Mouse (Mus musculus): ENCODE results near the gene Gm17455. TPM values are rescaled to one million over a fixed set of nuclear protein-coding genes. Genes with fewer than 3 reads are reported as not detected.

Gm17455 gene
- not detected in 2 replicates for polyA plus RNA-seq (2015; fragmentation: Nextera tagmentation; extraction: Ambion mirVana)

- no peak within 1 kb of the TSS for H3K4me3 ChIP-seq (replicated peaks)
- DNase-seq: no peak
- no peaks in the 10 kb centered on the region for H3K36me3 ChIP-seq
- no peak for ATAC-seq (ENCODE audit: low read depth)
- H3K9me3 ChIP-seq (replicated peaks): no peaks in the 10 kb centered on the region
- 49% methylated on average over 7 of the region's 7 CpGs for WGBS (ENCODE audit: insufficient replicate concordance)
- no peak within 1 kb of the TSS for H3K4me2 ChIP-seq
- H3K4me1 ChIP-seq (replicated peaks): no peaks in the 10 kb centered on the region
- H3K9ac ChIP-seq: no peak within 1 kb of the TSS
- no peaks in the 10 kb centered on the region for H3K27me3 ChIP-seq
- H3K27ac ChIP-seq: no peak within 1 kb of the TSS
Measured at GRCm38 (mm10) chr10:60399449-60399848, at the start of gene Gm17455. Gm17455 (plus strand) TSS chr10:60399726.

GRCm38 (mm10) chr10:60350077-60350804 is 49.3 kb upstream of the Gm17455 start:
- DNase-seq: no peak
- Histone ChIP-seq H3K4me1 (replicated peaks) (peaks cover 69% of the 10 kb centered on the region), H3K9me3 (replicated peaks) (no peaks in the 10 kb centered on the region), H3K4me3 (replicated peaks) (peak overlapping the region; percentile 75), H3K36me3 (no peaks in the 10 kb centered on the region), H3K27me3 (no peaks in the 10 kb centered on the region), H3K4me2 (peak overlapping the region; percentile 90), H3K9ac (peak overlapping the region; percentile 87), H3K27ac (peak overlapping the region; percentile 94)
- ATAC-seq (ENCODE audit: low read depth): no peak
- WGBS (ENCODE audit: insufficient replicate concordance): 41% methylated on average over 5 of the region's 5 CpGs

GRCm38 (mm10) chr10:60350805-60351167 is 48.7 kb upstream of the Gm17455 start:
- H3K9ac ChIP-seq: peak overlapping the region; percentile 87

GRCm38 (mm10) chr10:60351248-60351647 is 48.3 kb upstream of the Gm17455 start:
- ATAC-seq (ENCODE audit: low read depth): no peak
- 31% methylated on average over 3 of the region's 3 CpGs for WGBS (ENCODE audit: insufficient replicate concordance)
- Histone ChIP-seq H3K27me3 (no peaks in the 10 kb centered on the region), H3K9ac (peak overlapping the region; percentile 36), H3K4me2 (peak overlapping the region; percentile 90), H3K9me3 (replicated peaks) (no peaks in the 10 kb centered on the region), H3K4me3 (replicated peaks) (0 out of 2 replicates have a peak overlapping the region, but pooled peaks have one; percentile 2), H3K36me3 (no peaks in the 10 kb centered on the region), H3K27ac (peak overlapping the region; percentile 68), H3K4me1 (replicated peaks) (peaks cover 64% of the 10 kb centered on the region)
- no peak for DNase-seq

More at GRCm38 (mm10) chr10:60350805-60351167, 48.7 kb upstream of the Gm17455 start:
- no peaks in the 10 kb centered on the region for H3K36me3 ChIP-seq
- H3K4me1 ChIP-seq (replicated peaks): peaks cover 69% of the 10 kb centered on the region
- H3K27me3 ChIP-seq: no peaks in the 10 kb centered on the region
- H3K4me3 ChIP-seq (replicated peaks): peak overlapping the region; percentile 75
- DNase-seq: peak; percentile 77
- H3K27ac ChIP-seq: peak overlapping the region; percentile 94
- WGBS (ENCODE audit: insufficient replicate concordance): 24% methylated on average over 3 of the region's 3 CpGs
- no peaks in the 10 kb centered on the region for H3K9me3 ChIP-seq (replicated peaks)
- peak overlapping the region; percentile 90 for H3K4me2 ChIP-seq
- ATAC-seq (ENCODE audit: low read depth): no peak

GRCm38 (mm10) chr10:60351761-60352455 is 47.6 kb upstream of the Gm17455 start:
- no peak overlapping the region; the same call in none of the 2 replicates for H3K4me2 ChIP-seq
- no peaks in the 10 kb centered on the region for H3K36me3 ChIP-seq
- ATAC-seq (ENCODE audit: low read depth): no peak; the same call in 1 of the 2 replicates
- H3K27me3 ChIP-seq: no peaks in the 10 kb centered on the region
- H3K4me3 ChIP-seq (replicated peaks): no peak overlapping the region
- no peak for DNase-seq
- H3K9me3 ChIP-seq (replicated peaks): no peaks in the 10 kb centered on the region
- peak overlapping the region; percentile 68 for H3K27ac ChIP-seq
- WGBS (ENCODE audit: insufficient replicate concordance): 39% methylated on average over 7 of the region's 7 CpGs
- H3K9ac ChIP-seq: peak overlapping the region; percentile 36; the same call in 1 of the 2 replicates
- H3K4me1 ChIP-seq (replicated peaks): peaks cover 58% of the 10 kb centered on the region

GRCm38 (mm10) chr10:60353241-60354002 is 46.1 kb upstream of the Gm17455 start:
- Histone ChIP-seq H3K4me1 (replicated peaks) (peaks cover 43% of the 10 kb centered on the region), H3K27ac (no peak overlapping the region)

GRCm38 (mm10) chr10:60354003-60354325 is 45.6 kb upstream of the Gm17455 start:
- 80% methylated on average over 4 of the region's 4 CpGs for WGBS (ENCODE audit: insufficient replicate concordance)
- no peak for ATAC-seq (ENCODE audit: low read depth)
- no peak overlapping the region for H3K27ac ChIP-seq
- no peaks in the 10 kb centered on the region for H3K27me3 ChIP-seq
- H3K9ac ChIP-seq: no peak overlapping the region
- no peak overlapping the region for H3K4me2 ChIP-seq
- H3K36me3 ChIP-seq: peaks cover 2% of the 10 kb centered on the region
- no peak overlapping the region for H3K4me3 ChIP-seq (replicated peaks)
- DNase-seq: no peak
- peaks cover 37% of the 10 kb centered on the region for H3K4me1 ChIP-seq (replicated peaks)
- H3K9me3 ChIP-seq (replicated peaks): no peaks in the 10 kb centered on the region

More at GRCm38 (mm10) chr10:60353241-60354002, 46.1 kb upstream of the Gm17455 start:
- WGBS (ENCODE audit: insufficient replicate concordance): 70% methylated on average over 4 of the region's 5 CpGs
- no peaks in the 10 kb centered on the region for H3K9me3 ChIP-seq (replicated peaks)
- ATAC-seq (ENCODE audit: low read depth) (no peak), DNase-seq (no peak)
- H3K27me3 ChIP-seq: no peaks in the 10 kb centered on the region
- H3K4me3 ChIP-seq (replicated peaks): no peak overlapping the region
- no peaks in the 10 kb centered on the region; the same call in 1 of the 2 replicates for H3K36me3 ChIP-seq
- no peak overlapping the region for H3K9ac ChIP-seq
- H3K4me2 ChIP-seq: no peak overlapping the region

- Histone ChIP-seq H3K9ac (no peak overlapping the region), H3K27me3 (no peaks in the 10 kb centered on the region), H3K36me3 (peaks cover 12% of the 10 kb centered on the region), H3K4me1 (replicated peaks) (peaks cover 26% of the 10 kb centered on the region), H3K9me3 (replicated peaks) (no peaks in the 10 kb centered on the region), H3K4me3 (replicated peaks) (no peak overlapping the region), H3K27ac (no peak overlapping the region), H3K4me2 (no peak overlapping the region)
- no peak for ATAC-seq (ENCODE audit: low read depth)
- DNase-seq: no peak
- 70% methylated on average over 11 of the region's 11 CpGs for WGBS (ENCODE audit: insufficient replicate concordance)
Measured at GRCm38 (mm10) chr10:60354881-60355677, 44.4 kb upstream of the Gm17455 start.

- H3K27me3 ChIP-seq: no peaks in the 10 kb centered on the region
- no peak overlapping the region for H3K27ac ChIP-seq
- 78% methylated on average over 4 of the region's 4 CpGs for WGBS (ENCODE audit: insufficient replicate concordance)
- no peak for DNase-seq
- no peaks in the 10 kb centered on the region for H3K9me3 ChIP-seq (replicated peaks)
- H3K4me3 ChIP-seq (replicated peaks): no peak overlapping the region
- peaks cover 12% of the 10 kb centered on the region for H3K36me3 ChIP-seq
- no peak overlapping the region for H3K4me2 ChIP-seq
- peaks cover 14% of the 10 kb centered on the region for H3K4me1 ChIP-seq (replicated peaks)
- no peak for ATAC-seq (ENCODE audit: low read depth)
- H3K9ac ChIP-seq: no peak overlapping the region
Measured at GRCm38 (mm10) chr10:60357441-60357840, 42.1 kb upstream of the Gm17455 start.

- DNase-seq (no peak), ATAC-seq (ENCODE audit: low read depth) (no peak)
- no peaks in the 10 kb centered on the region for H3K9me3 ChIP-seq (replicated peaks)
- no peak overlapping the region for H3K9ac ChIP-seq
- H3K4me2 ChIP-seq: no peak overlapping the region
- H3K4me1 ChIP-seq (replicated peaks): peaks cover 13% of the 10 kb centered on the region; the same call in 1 of the 2 replicates
- H3K4me3 ChIP-seq (replicated peaks): no peak overlapping the region
- peaks cover 12% of the 10 kb centered on the region for H3K36me3 ChIP-seq
- H3K27ac ChIP-seq: no peak overlapping the region
- no peaks in the 10 kb centered on the region for H3K27me3 ChIP-seq
- 86% methylated on average over 14 of the region's 14 CpGs for WGBS (ENCODE audit: insufficient replicate concordance)
Measured at GRCm38 (mm10) chr10:60357901-60358300, 41.6 kb upstream of the Gm17455 start.

Measured in liver, embryonic 13.5 days (tissue).